Mouse (Mus musculus) stomach, postnatal 0 days (tissue): ENCODE measurements around the gene Pbx2.

ENCODE experiments used
- CTCF ChIP-seq: IDR thresholded peaks from 2 replicates; pipeline ENCODE4 v1.5.1; 2016; ENCODE audit warnings: antibody characterized with exemption, low read depth, mild to moderate bottlenecking, moderate library complexity
- EP300 ChIP-seq: optimal IDR thresholded peaks from 2 replicates; pipeline ENCODE3; 2016; ENCODE audit warnings: antibody characterized with exemption

- TF ChIP-seq CTCF (peak; percentile 71), EP300 (no peak)
These were observed 19.2 kb upstream of the Pbx2 start for GRCm38 (mm10) chr17:34571875-34572274.
